Mouse (Mus musculus): Measurements from ENCODE around the gene Rtn4rl1. TPM values are rescaled to one million over a fixed set of nuclear protein-coding genes. Genes with fewer than 3 reads are reported as not detected.

The Rtn4rl1 gene
- polyA plus RNA-seq, 1 experiment, result 0.02 TPM

- no peak for TF ChIP-seq GATA1 (IDR thresholded peaks at IDR 0.05; ENCODE audit: low read length)
These were observed 68.6 kb downstream of the Rtn4rl1 start for GRCm38 (mm10) chr11:75262181-75262580.

GRCm38 (mm10) chr11:75262791-75263190 is 69.2 kb downstream of the Rtn4rl1 start:
- TF ChIP-seq GATA1 (IDR thresholded peaks at IDR 0.05; ENCODE audit: low read length), result no peak

GRCm38 (mm10) chr11:75263274-75263963 is 69.8 kb downstream of the Rtn4rl1 start:
- TF ChIP-seq GATA1 (IDR thresholded peaks at IDR 0.05; ENCODE audit: low read length), result no peak

GRCm38 (mm10) chr11:75263964-75264312 is 70.4 kb downstream of the Rtn4rl1 start:
- TF ChIP-seq GATA1 (IDR thresholded peaks at IDR 0.05; ENCODE audit: low read length), result no peak

- TF ChIP-seq GATA1 (IDR thresholded peaks at IDR 0.05; ENCODE audit: low read length), result no peak
These were observed 71.0 kb downstream of the Rtn4rl1 start for GRCm38 (mm10) chr11:75264550-75264949.

- TF ChIP-seq GATA1 (IDR thresholded peaks at IDR 0.05; ENCODE audit: low read length), result no peak
These were observed 72.0 kb downstream of the Rtn4rl1 start for GRCm38 (mm10) chr11:75265545-75265944.

GRCm38 (mm10) chr11:75267826-75268281 is 74.3 kb downstream of the Rtn4rl1 start:
- no peak for TF ChIP-seq GATA1 (IDR thresholded peaks at IDR 0.05; ENCODE audit: low read length)

- no peak for TF ChIP-seq GATA1 (IDR thresholded peaks at IDR 0.05; ENCODE audit: low read length)
These were observed 74.9 kb downstream of the Rtn4rl1 start for GRCm38 (mm10) chr11:75268492-75268891.

GRCm38 (mm10) chr11:75269213-75269612 is 75.6 kb downstream of the Rtn4rl1 start:
- no peak for TF ChIP-seq GATA1 (IDR thresholded peaks at IDR 0.05; ENCODE audit: low read length)

- TF ChIP-seq GATA1 (IDR thresholded peaks at IDR 0.05; ENCODE audit: low read length), result peak; percentile 61
These were observed 76.8 kb downstream of the Rtn4rl1 start for GRCm38 (mm10) chr11:75270276-75270984.

- TF ChIP-seq GATA1 (IDR thresholded peaks at IDR 0.05; ENCODE audit: low read length), result no peak
These were observed 77.4 kb downstream of the Rtn4rl1 start for GRCm38 (mm10) chr11:75270985-75271434.

- TF ChIP-seq GATA1 (IDR thresholded peaks at IDR 0.05; ENCODE audit: low read length), result no peak
These were observed 79.9 kb downstream of the Rtn4rl1 start for GRCm38 (mm10) chr11:75273466-75273865.

- TF ChIP-seq GATA1 (IDR thresholded peaks at IDR 0.05; ENCODE audit: low read length), result no peak
These were observed 81.5 kb downstream of the Rtn4rl1 start for GRCm38 (mm10) chr11:75275035-75275434.

- no peak for TF ChIP-seq GATA1 (IDR thresholded peaks at IDR 0.05; ENCODE audit: low read length)
These were observed 84.5 kb downstream of the Rtn4rl1 start for GRCm38 (mm10) chr11:75278115-75278514.

- no peak for TF ChIP-seq GATA1 (IDR thresholded peaks at IDR 0.05; ENCODE audit: low read length)
These were observed 85.4 kb downstream of the Rtn4rl1 start for GRCm38 (mm10) chr11:75279013-75279341.

GRCm38 (mm10) chr11:75279342-75280065 is 85.9 kb downstream of the Rtn4rl1 start:
- TF ChIP-seq GATA1 (IDR thresholded peaks at IDR 0.05; ENCODE audit: low read length), result no peak
